Mouse (Mus musculus) stomach, postnatal 0 days (tissue): ENCODE measurements around the gene Mmgt2.

Experiments
- CTCF ChIP-seq: IDR thresholded peaks from 2 replicates; pipeline ENCODE4 v1.5.1; 2016; ENCODE audit warnings: antibody characterized with exemption, low read depth, mild to moderate bottlenecking, moderate library complexity
- EP300 ChIP-seq: optimal IDR thresholded peaks from 2 replicates; pipeline ENCODE3; 2016; ENCODE audit warnings: antibody characterized with exemption

DNA sequence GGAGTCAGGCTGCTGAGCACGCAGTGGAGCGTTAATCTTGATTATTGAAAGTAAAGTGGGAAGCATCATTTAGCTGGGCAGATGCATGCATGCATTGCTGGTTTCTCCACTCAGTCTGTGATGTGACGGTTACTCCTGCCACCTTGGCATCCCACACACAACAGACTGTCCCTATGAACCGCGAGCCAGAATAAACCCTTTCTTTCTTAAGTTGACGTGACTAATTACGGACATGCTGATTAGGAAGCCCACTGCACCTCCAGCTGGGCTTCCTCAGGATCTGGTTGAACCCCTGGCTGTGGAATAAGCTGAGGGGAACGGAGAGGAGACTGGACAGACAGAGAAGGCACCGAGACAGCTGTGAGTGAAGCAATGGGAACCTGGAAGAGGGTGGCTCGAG, 35.9 kb upstream of the Mmgt2 start:
- TF ChIP-seq CTCF (no peak), EP300 (no peak)
